Mouse (Mus musculus) lung, postnatal 0 days (tissue): ENCODE data around the gene Arid5b.

ENCODE experiments used
- CTCF ChIP-seq: IDR thresholded peaks from 2 replicates; pipeline ENCODE4 v1.5.1; 2016; ENCODE audit warnings: antibody characterized with exemption, mild to moderate bottlenecking
- EP300 ChIP-seq: IDR thresholded peaks from 2 replicates; pipeline ENCODE4 v1.6.1; 2016; ENCODE audit warnings: antibody characterized with exemption, mild to moderate bottlenecking, control low read depth

DNA sequence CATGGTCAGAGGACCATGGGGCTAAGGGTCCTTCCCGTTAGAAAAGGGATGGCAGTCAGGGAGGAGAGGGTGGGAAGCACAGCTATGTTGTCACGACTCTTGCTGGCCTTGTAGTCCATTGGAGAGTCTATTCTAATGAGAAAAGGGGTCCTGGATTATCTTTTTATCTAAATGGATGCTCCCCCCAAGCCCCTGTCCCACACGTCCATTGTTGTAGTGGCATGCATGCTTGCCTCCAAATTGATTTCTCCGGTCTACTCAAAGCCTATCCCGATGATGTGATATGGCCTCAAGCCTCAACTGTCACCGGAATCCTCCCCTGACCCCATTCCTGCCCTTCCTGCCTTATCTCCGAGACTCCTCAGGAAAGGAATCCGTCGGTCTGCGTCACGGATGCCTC lies 187.5 kb downstream of the Arid5b start:
- TF ChIP-seq CTCF (no peak), EP300 (no peak)
